In the genomic region with DNA sequence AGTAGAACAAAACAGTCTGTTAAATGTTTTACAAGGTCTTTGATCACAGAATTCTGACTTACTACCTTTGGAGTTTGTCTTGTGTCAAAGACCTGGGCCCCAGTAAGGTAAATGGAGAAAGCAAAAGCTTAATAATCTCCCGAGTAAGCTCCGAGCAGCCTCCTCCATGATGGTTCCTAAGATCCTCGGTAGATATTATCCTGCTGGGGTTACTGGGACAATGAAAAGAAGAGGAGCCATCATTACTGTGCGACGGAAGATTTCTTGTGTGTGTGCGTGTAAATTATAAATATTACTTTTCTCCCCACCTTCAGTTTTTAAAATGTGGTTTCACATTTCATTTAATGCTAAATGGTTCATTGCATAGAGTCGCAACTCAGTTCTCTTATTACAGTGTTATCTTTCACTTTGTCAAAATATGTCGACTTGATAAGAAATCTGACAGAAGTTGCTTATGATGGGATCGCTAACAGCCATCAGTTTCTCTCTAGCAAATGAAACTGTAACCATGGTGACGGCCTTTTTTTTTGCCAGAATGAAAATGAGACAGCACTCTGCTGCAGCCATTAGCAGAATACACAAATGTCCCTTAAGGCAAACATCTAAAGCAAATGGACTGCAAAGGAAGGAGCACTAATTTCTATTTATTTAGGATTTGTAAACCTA, we compare ENCODE assay signal across 9 mouse cellular contexts.
A peak's percentile ranks its signal among the peaks of the same experiment; 100 is the strongest.
DNase-seq lines count a peak whose midpoint lies in the region; ATAC-seq lines count a peak whose summit lies in the region.
"Had no signal": no experiment of that assay in that cellular context is flagged by ENCODE, and none has a peak within 500 bp of the region (broad histone marks: within the 10 kb centered on the region; RNA-seq: fewer than 3 reads in every experiment).

No protein-coding gene starts in this region.

- no peak overlapping the region for H3K27ac ChIP-seq in embryonic facial prominence, embryonic 14.5 days (replicated peaks; ENCODE audit: low read depth, low read length)
- H3K27ac ChIP-seq in heart, embryonic 10.5 days = no peak overlapping the region
- H3K27ac ChIP-seq: limb, embryonic 15.5 days had no signal

- WGBS in embryonic facial prominence, embryonic 14.5 days = 65% methylated on average over 10 of the region's 10 CpGs
- 83% methylated on average over 10 of the region's 10 CpGs for WGBS in heart, embryonic 10.5 days

- H3K4me2 ChIP-seq in embryonic facial prominence, embryonic 14.5 days (ENCODE audit: low read depth, low read length) = no peak overlapping the region; the same call in 1 of the 2 replicates
- H3K4me2 ChIP-seq: limb, embryonic 15.5 days had no signal

- H3K9me3 ChIP-seq in embryonic facial prominence, embryonic 14.5 days (ENCODE audit: control insufficient read depth, low read length) = no peaks in the 10 kb centered on the region
- no peaks in the 10 kb centered on the region for H3K9me3 ChIP-seq in heart, embryonic 10.5 days
- H3K9me3 ChIP-seq: limb, embryonic 15.5 days had no signal

- ATAC-seq in embryonic facial prominence, embryonic 14.5 days (ENCODE audit: low read depth) = peak; percentile 57; the same call in 1 of the 2 replicates
- no peak for ATAC-seq in megakaryocyte, adult 5-6 weeks (ENCODE audit: poor library complexity, severe bottlenecking)

- H3K9ac ChIP-seq in embryonic facial prominence, embryonic 14.5 days (ENCODE audit: low read depth, low read length) = no peak overlapping the region
- H3K9ac ChIP-seq: limb, embryonic 15.5 days had no signal

- no peak overlapping the region for H3K4me3 ChIP-seq in embryonic facial prominence, embryonic 14.5 days (ENCODE audit: low read depth, low read length)
- no peak overlapping the region for H3K4me3 ChIP-seq in heart, embryonic 10.5 days
- H3K4me3 ChIP-seq: limb, embryonic 15.5 days had no signal

- H3K27me3 ChIP-seq in embryonic facial prominence, embryonic 14.5 days (replicated peaks; ENCODE audit: control insufficient read depth, insufficient read depth, low read length) = no peaks in the 10 kb centered on the region
- no peaks in the 10 kb centered on the region for H3K27me3 ChIP-seq in heart, embryonic 10.5 days (ENCODE audit: insufficient read depth, poor library complexity, severe bottlenecking)
- H3K27me3 ChIP-seq: limb, embryonic 15.5 days had no signal

- no peaks in the 10 kb centered on the region for H3K4me1 ChIP-seq in embryonic facial prominence, embryonic 14.5 days (ENCODE audit: control insufficient read depth, insufficient read depth, low read length)
- H3K4me1 ChIP-seq in heart, embryonic 10.5 days = no peaks in the 10 kb centered on the region; the same call in 1 of the 2 replicates
- H3K4me1 ChIP-seq: limb, embryonic 15.5 days had no signal

- peak; percentile 39 to 71 for DNase-seq in frontal cortex, adult 2 months (ENCODE audit: extremely low spot score in 1 of 2, low spot score in 1 of 2)
- no peak for DNase-seq in frontal cortex, postnatal 14 days (ENCODE audit: low spot score in 2 of 2)
- DNase-seq in CD4-positive helper T cell, adult 2 months (ENCODE audit: low read depth, low spot score) = peak; percentile 32
- DNase-seq in embryonic facial prominence, embryonic 14.5 days (ENCODE audit: low spot score) = peak; percentile 63
- peak; percentile 22 to 86 for DNase-seq in layer of hippocampus, postnatal 14 days (ENCODE audit: low spot score in 2 of 2)
- no peak for DNase-seq in heart, embryonic 10.5 days (ENCODE audit: low spot score)
- no peak for DNase-seq in urinary bladder, adult 18-20 months (ENCODE audit: low spot score in 2 of 2)

- no peaks in the 10 kb centered on the region for H3K36me3 ChIP-seq in embryonic facial prominence, embryonic 14.5 days (ENCODE audit: control insufficient read depth, insufficient read depth, low read length)
- H3K36me3 ChIP-seq in heart, embryonic 10.5 days = no peaks in the 10 kb centered on the region
- H3K36me3 ChIP-seq: limb, embryonic 15.5 days had no signal

Comparison
In these comparisons a context has a peak if more than half of its experiments do, and no peak if none do; other contexts are left out.
1. DNase-seq: peak in frontal cortex, adult 2 months (2 of 2), CD4-positive helper T cell, adult 2 months (single experiment), embryonic facial prominence, embryonic 14.5 days (single experiment) and layer of hippocampus, postnatal 14 days (2 of 2); none in frontal cortex, postnatal 14 days (0 of 2), heart, embryonic 10.5 days (single experiment) and urinary bladder, adult 18-20 months (0 of 2).